Mouse (Mus musculus) urinary bladder, postnatal 25 days (tissue): ENCODE results near the gene Gng12.
"Not testable (repeated sequence)": the region's sequence is repeated elsewhere in the genome, so short reads cannot be mapped to it uniquely, and the experiment has no call there.

Source experiments
- DNase-seq: peaks from one replicate; pipeline ENCODE4 v3.0.0; 2022; ENCODE audit warnings: low spot score

The Gng12 gene

GRCm38 (mm10) chr6:67029312-67029950 is 133.2 kb downstream of the Gng12 start:
- no peak for DNase-seq

DNA sequence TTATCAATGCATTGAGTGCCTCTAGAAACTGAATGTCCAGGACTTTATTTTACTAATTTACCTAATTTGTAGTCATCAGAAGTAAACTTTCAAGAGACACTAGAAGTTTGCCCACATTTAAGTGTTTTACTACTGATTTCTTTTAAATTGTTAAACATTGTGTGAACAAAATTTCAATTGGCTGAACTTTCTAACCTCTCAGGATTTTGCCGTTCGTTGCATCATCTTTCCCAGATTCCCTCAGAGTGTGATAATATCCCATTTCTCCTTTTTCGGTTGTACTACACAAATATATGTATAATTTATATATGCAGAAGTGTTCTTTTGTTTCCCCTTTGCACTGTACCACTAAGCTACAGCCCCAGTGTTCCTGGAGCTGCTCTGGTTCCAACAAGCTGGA is 133.8 kb downstream of the Gng12 start:
- DNase-seq, result no peak

- no peak for DNase-seq
These were observed 134.2 kb downstream of the Gng12 start for GRCm38 (mm10) chr6:67030416-67030815.

DNA sequence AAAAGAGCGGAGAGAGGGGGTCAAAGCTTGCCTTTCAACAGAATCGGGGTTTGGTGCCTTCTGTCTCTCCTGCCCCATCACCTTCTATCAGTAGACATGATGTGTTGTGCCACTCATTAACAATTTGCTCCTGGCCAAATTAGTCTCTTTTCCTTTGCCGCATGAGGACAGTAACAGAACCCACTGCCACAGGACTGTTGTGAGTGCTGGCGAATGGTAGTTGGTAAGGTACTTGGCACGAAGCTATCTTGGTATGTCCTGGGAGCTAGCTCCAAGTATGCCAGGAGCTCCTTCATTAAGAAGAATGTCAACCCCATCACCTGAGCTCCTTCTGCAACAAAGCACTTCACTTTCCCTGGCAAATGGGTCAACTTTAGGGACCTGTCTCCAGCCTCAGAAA is 134.6 kb downstream of the Gng12 start:
- DNase-seq, result no peak

- DNase-seq, result not testable (repeated sequence)
These were observed 136.4 kb downstream of the Gng12 start for GRCm38 (mm10) chr6:67032551-67032950.

DNA sequence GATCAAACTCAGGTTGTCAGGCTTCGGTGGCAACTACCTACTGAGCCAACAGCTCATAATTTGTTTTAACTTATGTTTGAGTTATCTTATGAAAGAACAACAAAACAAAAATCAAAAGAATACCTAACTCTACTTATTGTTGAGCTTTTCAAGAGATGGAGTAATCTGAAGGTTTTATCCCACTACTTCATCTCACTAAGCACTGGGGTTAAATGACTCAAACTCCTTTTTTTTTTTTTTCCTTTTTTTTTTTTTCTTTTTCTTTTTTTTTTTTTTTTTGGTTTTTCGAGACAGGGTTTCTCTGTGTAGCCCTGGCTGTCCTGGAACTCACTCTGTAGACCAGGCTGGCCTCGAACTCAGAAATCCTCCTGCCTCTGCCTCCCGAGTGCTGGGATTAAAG is 136.8 kb downstream of the Gng12 start:
- DNase-seq, result not testable (repeated sequence)

- DNase-seq, result no peak
These were observed 137.4 kb downstream of the Gng12 start for GRCm38 (mm10) chr6:67033604-67034003.

DNA sequence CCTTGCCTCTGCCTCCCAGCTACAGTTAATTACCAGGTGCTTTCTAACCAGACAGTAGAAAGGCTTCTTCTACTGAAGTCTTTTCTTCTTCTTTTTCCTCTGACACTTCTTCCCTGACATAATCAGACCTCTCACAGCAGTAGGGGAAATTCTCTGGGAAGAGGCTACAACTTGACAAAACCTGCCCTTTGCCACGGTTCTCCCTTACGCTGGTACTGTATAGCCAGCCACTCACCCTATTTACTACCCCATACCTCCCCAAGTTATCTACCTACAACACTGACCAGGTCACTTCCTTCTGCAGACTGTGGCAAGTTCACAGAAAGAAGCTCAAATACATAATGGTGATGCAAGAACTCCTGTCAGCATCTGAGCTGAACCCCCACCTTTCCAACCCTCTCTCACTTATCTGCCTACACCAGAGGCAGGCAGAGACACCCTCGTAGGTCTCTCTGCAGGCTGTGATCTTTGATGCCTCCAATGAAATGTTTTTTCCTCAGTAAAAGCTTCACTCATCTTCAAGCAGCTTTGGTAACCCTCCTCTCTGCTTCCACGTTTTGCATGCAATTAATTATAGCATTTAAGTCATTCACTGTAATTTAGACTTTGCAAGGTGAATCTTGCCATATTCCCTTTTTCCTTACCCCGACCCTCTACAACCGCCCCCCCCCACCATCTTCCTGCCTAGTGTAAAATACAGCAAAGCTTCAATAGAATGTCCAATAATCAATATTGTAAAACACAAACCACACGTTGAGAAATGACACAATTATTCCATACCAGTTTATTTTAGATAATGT is 138.3 kb downstream of the Gng12 start:
- DNase-seq, result no peak

DNA sequence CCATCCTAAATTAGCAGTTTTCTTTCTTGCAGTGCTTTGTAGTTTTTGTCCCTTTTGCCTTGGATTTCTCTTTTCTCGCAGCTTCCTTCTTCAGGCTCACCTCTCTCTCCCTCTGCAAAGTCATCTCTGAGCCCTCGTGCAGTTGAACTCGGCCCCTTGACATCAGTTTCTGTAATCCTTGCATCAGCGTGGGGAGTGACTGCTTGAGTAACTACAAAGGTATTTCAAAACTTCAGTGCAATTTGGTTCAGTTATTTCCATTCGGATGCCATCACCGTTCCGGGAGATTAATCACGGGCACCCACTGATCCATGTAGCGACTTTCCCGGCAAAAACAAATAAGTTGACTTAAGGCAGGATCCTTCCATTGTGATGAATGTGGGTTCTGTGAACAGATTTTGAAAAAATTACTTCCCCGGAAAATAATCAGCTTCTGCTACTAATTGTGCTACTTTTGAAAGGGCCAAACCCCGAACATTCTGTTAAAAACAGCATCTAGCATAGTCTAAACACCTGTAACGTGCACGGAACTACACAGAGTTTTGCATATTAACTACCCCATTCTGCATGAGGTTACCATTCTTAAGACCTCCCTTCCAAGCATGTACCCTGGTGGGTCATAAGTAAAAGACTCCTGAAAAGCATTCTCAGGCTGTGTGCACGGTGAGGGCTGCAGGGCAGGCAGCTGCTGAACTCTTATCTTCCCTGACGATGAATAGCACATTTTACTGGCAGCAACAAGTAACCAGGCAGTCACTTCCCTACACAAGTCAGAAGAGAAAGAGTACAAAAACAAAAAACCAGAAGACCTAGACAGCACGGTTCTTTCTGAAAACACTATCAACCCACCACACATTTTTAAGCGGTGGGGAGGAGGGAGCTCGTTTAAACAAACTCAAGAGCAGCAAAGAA is 139.4 kb downstream of the Gng12 start:
- DNase-seq, result no peak

DNA sequence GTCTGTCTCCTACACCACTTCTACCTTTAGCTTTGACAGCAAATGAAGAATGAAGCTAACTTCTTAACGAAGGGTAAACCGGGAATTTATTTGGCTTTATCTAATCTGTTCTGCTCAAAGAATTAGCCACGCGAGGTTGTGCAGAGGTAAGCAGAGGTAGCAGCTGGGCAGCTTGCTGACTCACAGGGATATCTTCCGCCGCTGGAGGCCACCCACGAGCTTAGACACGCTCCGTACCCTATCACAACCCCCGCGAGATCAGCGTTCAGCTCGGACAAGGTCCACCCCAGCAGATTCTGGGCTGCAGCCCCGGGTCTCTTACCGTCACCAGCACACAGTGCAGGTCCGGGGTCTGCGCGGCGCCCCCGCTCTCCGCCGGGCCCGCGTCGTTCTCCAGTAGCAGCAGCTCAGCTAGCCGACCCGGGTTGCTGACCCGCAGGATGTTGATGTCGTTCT is 140.2 kb downstream of the Gng12 start:
- DNase-seq, result peak; percentile 67

DNA sequence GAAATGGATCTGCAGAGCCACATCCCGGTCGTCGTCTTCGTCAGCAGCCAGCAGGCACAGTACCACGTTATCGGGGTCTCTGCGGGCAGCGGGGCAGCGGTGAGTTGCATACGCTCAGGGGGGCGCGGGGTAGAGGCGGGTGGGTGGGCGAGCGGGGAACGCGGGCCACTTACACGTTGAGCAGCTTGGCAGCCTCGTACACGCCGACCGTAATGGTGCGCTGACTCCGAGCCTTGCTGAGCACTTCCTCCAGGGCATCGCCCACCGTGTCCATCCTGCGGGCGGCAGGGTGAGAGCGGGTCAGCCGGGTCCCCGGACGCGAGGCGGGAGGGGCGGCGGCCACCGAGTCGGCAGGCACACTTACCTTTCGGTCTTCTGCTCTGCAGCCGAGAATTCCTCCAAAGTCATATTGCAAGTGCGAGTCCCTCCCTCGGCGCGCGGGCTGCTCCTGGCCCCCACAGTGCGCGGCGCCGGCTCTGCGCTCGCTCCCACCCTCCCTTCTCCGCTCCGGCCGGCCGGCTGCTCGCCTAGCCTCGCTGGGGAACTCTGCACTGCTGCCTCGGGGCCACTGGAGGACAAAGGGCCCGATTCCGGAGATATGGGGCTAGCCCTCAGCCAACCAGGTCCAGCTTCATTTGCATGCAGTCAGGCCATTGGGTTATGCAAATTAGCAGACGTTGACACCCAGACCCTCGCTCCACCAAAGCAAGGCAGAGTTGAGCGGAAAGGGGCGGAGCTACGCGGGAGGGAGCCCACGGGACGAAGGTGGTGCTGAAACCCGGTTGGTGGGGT is 140.8 kb downstream of the Gng12 start, which contains the start of gene Gadd45a:
Gene Gadd45a, minus strand, starts transcription at position 621 of the 792 bp plus-strand sequence.
- DNase-seq, result peak; percentile 91

GRCm38 (mm10) chr6:67038964-67039363 is 142.8 kb downstream of the Gng12 start:
- no peak for DNase-seq

DNA sequence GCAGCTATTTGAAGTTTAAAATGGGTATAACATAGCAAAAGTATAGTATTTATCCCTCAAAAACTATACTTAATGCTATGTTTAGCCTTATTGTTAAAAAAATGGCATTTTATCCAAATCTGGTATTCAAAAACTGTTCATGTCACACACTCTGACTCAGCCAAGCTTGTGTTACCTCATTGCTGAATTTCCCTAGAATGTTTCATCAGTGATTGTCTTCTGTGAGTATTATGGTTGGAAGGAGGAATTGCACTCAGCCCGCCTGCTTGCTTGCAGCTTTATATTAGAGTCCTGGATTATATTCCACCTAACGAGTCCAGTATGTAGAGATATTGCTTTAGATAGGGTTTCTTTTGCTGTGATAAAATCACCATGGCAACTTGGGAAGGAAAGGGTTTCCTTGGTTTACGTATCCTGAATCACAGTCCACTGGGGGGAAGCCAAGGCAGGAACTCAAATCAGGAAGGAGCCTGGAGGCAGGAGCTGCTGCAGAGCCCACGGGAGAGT is 144.8 kb downstream of the Gng12 start:
- no peak for DNase-seq

DNA sequence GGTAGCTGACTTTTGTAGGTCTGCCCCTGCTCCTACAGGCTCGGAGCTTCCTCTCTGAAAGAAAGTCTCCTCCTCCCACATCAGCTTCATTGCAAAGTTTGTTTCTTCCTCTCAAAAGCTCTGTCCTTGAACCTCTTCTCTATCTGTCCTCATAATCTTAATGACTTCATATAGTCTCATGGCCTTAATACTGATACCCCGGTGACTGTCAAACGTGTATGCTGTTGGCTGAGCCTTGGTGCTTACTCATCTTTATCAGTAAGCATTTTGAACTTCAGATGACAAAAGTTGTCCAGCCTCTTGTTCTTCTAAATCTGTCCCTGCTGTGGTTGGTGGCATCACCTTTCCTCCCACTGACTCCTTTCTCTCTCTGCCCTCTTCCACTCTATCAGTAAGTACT is 149.2 kb downstream of the Gng12 start:
- no peak for DNase-seq

- DNase-seq, result no peak
These were observed 150.7 kb downstream of the Gng12 start for GRCm38 (mm10) chr6:67046937-67047336.

- DNase-seq, result no peak
These were observed 152.0 kb downstream of the Gng12 start for GRCm38 (mm10) chr6:67048052-67048691.

DNA sequence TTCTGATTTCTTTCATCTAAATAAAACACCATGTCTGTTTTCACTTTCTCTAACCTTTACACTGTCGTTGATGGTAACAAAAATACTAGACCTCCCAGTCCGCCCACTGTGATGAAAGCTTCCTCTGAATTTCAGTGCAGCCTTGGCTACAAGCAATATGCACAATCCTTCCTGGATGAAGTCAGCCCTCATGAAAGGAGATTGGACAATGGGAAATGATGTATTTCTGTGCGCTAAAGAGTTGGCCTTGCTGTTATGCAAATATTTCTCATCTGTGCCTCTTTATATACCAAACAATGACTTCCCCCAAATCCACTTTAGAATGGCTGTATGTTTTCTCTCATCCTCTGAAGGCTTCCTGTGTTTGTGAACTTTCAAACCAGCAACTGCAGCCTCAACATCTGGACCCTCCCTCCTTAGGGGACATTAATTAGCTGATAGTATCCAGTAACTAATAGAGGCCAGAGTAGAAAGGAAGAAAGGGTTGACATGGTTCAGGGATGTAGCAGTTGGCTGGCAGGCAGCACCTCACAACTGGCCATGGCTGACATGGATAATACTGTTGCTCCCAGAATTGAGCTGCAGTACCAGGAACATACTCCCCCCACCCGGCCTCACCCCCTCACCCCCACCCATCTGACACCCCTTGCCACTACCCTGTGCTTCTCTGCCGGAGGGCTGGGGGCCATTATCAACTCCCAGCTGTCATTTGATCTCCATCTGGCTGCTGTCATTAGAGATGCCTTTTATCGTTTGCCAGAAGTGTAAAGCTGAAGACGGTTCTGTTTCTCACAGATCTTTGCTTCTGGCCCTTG is 152.9 kb downstream of the Gng12 start:
- no peak for DNase-seq

DNA sequence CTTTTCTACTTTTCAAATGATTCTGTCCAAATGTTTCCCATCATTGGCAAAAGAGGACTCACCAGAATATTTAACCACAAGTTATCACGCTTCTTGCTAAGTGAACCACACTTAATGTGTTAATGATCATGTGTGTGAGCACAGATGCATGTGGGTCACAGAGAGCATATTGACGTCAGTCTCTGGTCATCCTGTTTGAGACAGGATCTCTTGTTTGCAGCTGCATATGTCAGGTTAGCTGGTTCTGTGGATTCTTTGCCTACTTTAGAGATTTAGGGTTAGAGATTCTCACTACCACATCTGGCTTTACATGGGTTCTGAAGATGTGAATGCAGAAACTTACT is 153.5 kb downstream of the Gng12 start:
- no peak for DNase-seq

- DNase-seq, result no peak
These were observed 153.9 kb downstream of the Gng12 start for GRCm38 (mm10) chr6:67050063-67050462.
